Mouse (Mus musculus) hindbrain, embryonic 11.5 days (tissue): Measurements from ENCODE around the gene Scube1. TPM values are rescaled to one million over a fixed set of nuclear protein-coding genes. Genes with fewer than 3 reads are reported as not detected.

ENCODE experiments used
- ATAC-seq: fragments of 200-750 bp; cut with Nextera tagmentation; 2 replicates; pipeline ENCODE4 v1.8.0; 2017; ENCODE audit warnings: mild to moderate bottlenecking, moderate TSS enrichment, moderate library complexity; ENCODE audit not compliant: low FRiP score
- DNase-seq: peaks from one replicate; pipeline ENCODE4 v3.0.0-alpha.2; 2015; ENCODE audit warnings: low spot score
- H3K27ac ChIP-seq: fragments of 300-500 bp; sonication (generic); 2 replicates; pipeline ENCODE4 v1.5.1; 2014; ENCODE audit warnings: mild to moderate bottlenecking, low read depth, low read length
- H3K27me3 ChIP-seq: fragments of 300-500 bp; sonication (generic); 2 replicates; pipeline ENCODE4 v1.6.1; 2014; ENCODE audit warnings: mild to moderate bottlenecking, low read length, moderate library complexity, mixed read lengths; ENCODE audit not compliant: control insufficient read depth, insufficient read depth
- H3K36me3 ChIP-seq: fragments of 300-500 bp; sonication (generic); 2 replicates; pipeline ENCODE4 v1.6.1; 2014; ENCODE audit warnings: mild to moderate bottlenecking, low read length, moderate library complexity, mixed read lengths; ENCODE audit not compliant: control insufficient read depth, insufficient read depth
- H3K4me1 ChIP-seq: fragments of 300-500 bp; sonication (generic); replicated peaks from 2 replicates; pipeline ENCODE4 v1.6.1; 2014; ENCODE audit warnings: low read length, mixed read lengths; ENCODE audit not compliant: control insufficient read depth, insufficient read depth
- H3K4me2 ChIP-seq: fragments of 300-500 bp; sonication (generic); replicated peaks from 2 replicates; pipeline ENCODE4 v1.6.1; 2014; ENCODE audit warnings: mild to moderate bottlenecking, low read depth, low read length
- H3K4me3 ChIP-seq: fragments of 300-500 bp; sonication (generic); 2 replicates; pipeline ENCODE4 v1.5.1; 2014; ENCODE audit warnings: low read depth, low read length
- H3K9ac ChIP-seq: fragments of 300-500 bp; sonication (generic); 2 replicates; pipeline ENCODE4 v1.6.1; 2014; ENCODE audit warnings: low read depth, low read length
- H3K9me3 ChIP-seq: fragments of 300-500 bp; sonication (generic); 2 replicates; pipeline ENCODE4 v1.6.1; 2016; ENCODE audit warnings: low read length; ENCODE audit not compliant: control insufficient read depth
- WGBS: fragments of 180-500 bp; shearing (Covaris S2); extraction: QIAGEN DNeasy Blood & Tissue Kit; methylation state at CpG from one replicate; pipeline ENCODE4 v1.1.7; 2014; 5-methylcytosine and 5-hydroxymethylcytosine counted together
- polyA plus RNA-seq: library from polyadenylated mRNA; unstranded; fragments of >200 nt; fragmentation: Nextera tagmentation; extraction: Ambion mirVana; gene quantifications from 2 replicates; pipeline ENCODE4 v1.2.1, GENCODE M21; 2014

Scube1 gene
- polyA plus RNA-seq, 1 experiment from 2014 or later = 32.8 TPM

GRCm38 (mm10) chr15:83603426-83603825, 121.4 kb downstream of the Scube1 start:
- Histone ChIP-seq H3K4me2 (no peak overlapping the region), H3K27ac (no peak overlapping the region), H3K9ac (no peak overlapping the region), H3K36me3 (peaks cover 5% of the 10 kb centered on the region; the same call in 1 of the 2 replicates), H3K27me3 (no peaks in the 10 kb centered on the region), H3K9me3 (no peaks in the 10 kb centered on the region), H3K4me3 (no peak overlapping the region), H3K4me1 (no peaks in the 10 kb centered on the region)
- 92% methylated on average over 7 of the region's 7 CpGs for WGBS
- ATAC-seq = no peak
- peak; percentile 7 for DNase-seq

- H3K4me2 ChIP-seq = no peak overlapping the region
- no peak for DNase-seq
- H3K4me1 ChIP-seq = no peaks in the 10 kb centered on the region
- no peak overlapping the region for H3K4me3 ChIP-seq
- no peak overlapping the region for H3K9ac ChIP-seq
- peaks cover 5% of the 10 kb centered on the region; the same call in 1 of the 2 replicates for H3K36me3 ChIP-seq
- no peak overlapping the region for H3K27ac ChIP-seq
- WGBS = 90% methylated on average over 1 of the region's 1 CpGs
- no peak for ATAC-seq
- no peaks in the 10 kb centered on the region for H3K9me3 ChIP-seq
- no peaks in the 10 kb centered on the region for H3K27me3 ChIP-seq
Measured at GRCm38 (mm10) chr15:83603046-83603396, 121.8 kb downstream of the Scube1 start.

DNA sequence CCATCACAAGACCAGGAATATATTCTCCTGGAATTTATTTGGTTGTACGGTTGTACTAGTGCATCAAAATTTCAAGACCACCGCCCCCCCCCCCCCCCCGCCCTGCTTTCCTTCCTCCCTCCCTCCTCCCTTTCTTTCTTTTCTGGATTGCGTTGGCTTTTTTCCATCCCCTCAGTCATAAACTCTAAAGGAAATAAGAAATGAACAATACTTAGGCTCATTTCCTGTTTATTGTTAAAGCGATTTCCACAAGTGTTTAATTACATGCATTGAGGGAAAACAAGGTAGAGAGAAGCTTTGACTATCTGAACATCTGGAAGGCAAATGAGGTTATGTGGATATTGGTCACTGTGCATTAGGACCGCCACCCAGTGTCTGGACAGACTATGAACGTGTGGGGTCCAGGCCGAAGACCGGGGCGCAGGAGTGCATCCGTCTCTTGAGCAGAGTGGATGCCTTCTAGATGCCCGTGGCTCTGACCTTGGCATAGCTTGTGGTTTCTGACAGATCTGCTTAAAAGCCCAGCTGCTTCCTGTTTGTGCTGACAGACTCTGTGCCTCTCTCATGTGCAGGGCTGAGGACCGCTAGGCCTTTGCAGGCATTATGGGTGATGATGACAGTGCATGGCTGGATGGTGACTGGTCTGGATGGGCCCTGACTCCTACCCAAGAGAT, 122.3 kb downstream of the Scube1 start:
- Histone ChIP-seq H3K9ac (no peak overlapping the region), H3K27me3 (no peaks in the 10 kb centered on the region), H3K4me1 (no peaks in the 10 kb centered on the region), H3K4me3 (no peak overlapping the region), H3K36me3 (peaks cover 5% of the 10 kb centered on the region; the same call in 1 of the 2 replicates), H3K27ac (no peak overlapping the region), H3K9me3 (no peaks in the 10 kb centered on the region), H3K4me2 (no peak overlapping the region)
- DNase-seq (no peak), ATAC-seq (no peak)
- WGBS = 84% methylated on average over 13 of the region's 13 CpGs

- H3K27me3 ChIP-seq = no peaks in the 10 kb centered on the region
- H3K4me2 ChIP-seq = no peak overlapping the region
- no peaks in the 10 kb centered on the region for H3K4me1 ChIP-seq
- no peaks in the 10 kb centered on the region for H3K36me3 ChIP-seq
- no peak overlapping the region for H3K4me3 ChIP-seq
- H3K27ac ChIP-seq = no peak overlapping the region
- ATAC-seq (no peak), DNase-seq (no peak)
- H3K9ac ChIP-seq = no peak overlapping the region
- 87% methylated on average over 4 of the region's 4 CpGs for WGBS
- no peaks in the 10 kb centered on the region for H3K9me3 ChIP-seq
Measured at GRCm38 (mm10) chr15:83601185-83601584, 123.6 kb downstream of the Scube1 start.

- H3K9me3 ChIP-seq = no peaks in the 10 kb centered on the region
- WGBS = 92% methylated on average over 4 of the region's 4 CpGs
- no peak overlapping the region for H3K4me2 ChIP-seq
- H3K27me3 ChIP-seq = no peaks in the 10 kb centered on the region
- no peak overlapping the region for H3K4me3 ChIP-seq
- no peak for ATAC-seq
- peaks cover 6% of the 10 kb centered on the region for H3K4me1 ChIP-seq
- H3K9ac ChIP-seq = no peak overlapping the region
- no peak for DNase-seq
- H3K36me3 ChIP-seq = no peaks in the 10 kb centered on the region
- H3K27ac ChIP-seq = no peak overlapping the region
Measured at GRCm38 (mm10) chr15:83596833-83597232, 128.0 kb downstream of the Scube1 start.

DNA sequence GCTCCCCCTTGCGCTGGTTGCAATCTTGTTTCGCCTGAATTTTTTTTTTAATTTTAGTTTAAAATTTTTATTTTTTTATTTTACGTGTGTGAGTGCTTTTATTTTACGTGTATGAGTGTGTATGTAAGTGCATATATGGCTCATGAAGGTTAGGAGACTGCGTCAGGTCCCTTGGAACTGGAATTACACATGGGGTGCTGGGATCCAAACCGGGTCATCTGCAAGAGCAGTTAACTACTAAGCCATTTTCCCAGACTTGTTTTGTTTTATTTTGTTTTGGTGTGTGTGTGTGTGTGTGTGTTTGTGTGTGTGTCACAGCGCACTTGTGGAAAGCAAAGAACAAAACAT, 129.5 kb downstream of the Scube1 start:
- peak overlapping the region; percentile 78 for H3K4me3 ChIP-seq
- ATAC-seq (0 out of 2 replicates have a peak, but pooled peaks have one; percentile 21), DNase-seq (no peak)
- no peaks in the 10 kb centered on the region for H3K9me3 ChIP-seq
- H3K27me3 ChIP-seq = no peaks in the 10 kb centered on the region
- H3K36me3 ChIP-seq = no peaks in the 10 kb centered on the region
- peak overlapping the region; percentile 79 for H3K4me2 ChIP-seq
- 37% methylated on average over 7 of the region's 7 CpGs for WGBS
- H3K27ac ChIP-seq = no peak overlapping the region
- 0 out of 2 replicates have a peak overlapping the region, but pooled peaks have one; percentile 34 for H3K9ac ChIP-seq
- peaks cover 6% of the 10 kb centered on the region for H3K4me1 ChIP-seq

GRCm38 (mm10) chr15:83594513-83595363, 130.1 kb downstream of the Scube1 start, which contains the start of gene Ttll12:
TSS of gene Ttll12 (minus strand) at chr15:83595157.
- H3K4me3 ChIP-seq = peak within 1 kb of the TSS; percentile 78
- peak; percentile 89 for ATAC-seq
- DNase-seq = peak; percentile 100
- H3K9me3 ChIP-seq = no peaks in the 10 kb centered on the region
- peaks cover 6% of the 10 kb centered on the region for H3K4me1 ChIP-seq
- H3K9ac ChIP-seq = peak within 1 kb of the TSS; percentile 82
- under 1% methylated on average over 68 of the region's 68 CpGs for WGBS
- H3K27me3 ChIP-seq = no peaks in the 10 kb centered on the region
- no peaks in the 10 kb centered on the region for H3K36me3 ChIP-seq
- no peak within 1 kb of the TSS for H3K27ac ChIP-seq
- H3K4me2 ChIP-seq = peak within 1 kb of the TSS; percentile 79

GRCm38 (mm10) chr15:83593702-83594512, 130.9 kb downstream of the Scube1 start:
- Histone ChIP-seq H3K4me3 (peak overlapping the region; percentile 78), H3K27me3 (no peaks in the 10 kb centered on the region), H3K9me3 (no peaks in the 10 kb centered on the region), H3K4me1 (peaks cover 6% of the 10 kb centered on the region), H3K27ac (no peak overlapping the region), H3K36me3 (no peaks in the 10 kb centered on the region), H3K4me2 (peak overlapping the region; percentile 79), H3K9ac (peak overlapping the region; percentile 82)
- peak; percentile 55 for ATAC-seq
- peak; percentile 47 for DNase-seq
- 11% methylated on average over 19 of the region's 19 CpGs for WGBS
